Mouse (Mus musculus) embryonic facial prominence, embryonic 11.5 days (tissue): ENCODE measurements at regions not wholly inside any gene's neighbourhood (a gene's known extent, or its start where the extent isn't known, plus 50 kb on each side); places are given as distances from the start of the nearest gene placed in this dataset.

Experiments used
- ATAC-seq: fragments of 200-750 bp; cut with Nextera tagmentation; replicated peaks from 2 replicates; pipeline ENCODE4 v1.8.0; 2017; ENCODE audit warnings: low read depth; ENCODE audit not compliant: insufficient number of reproducible peaks, low FRiP score, low TSS enrichment
- DNase-seq: peaks from one replicate; pipeline ENCODE4 v3.0.0-alpha.2; 2015; ENCODE audit warnings: low spot score
- H3K27ac ChIP-seq: fragments of 300-500 bp; sonication (generic); replicated peaks from 2 replicates; pipeline ENCODE4 v1.5.1; 2014; ENCODE audit warnings: mild to moderate bottlenecking, low read depth, low read length, control low read depth
- H3K27me3 ChIP-seq: fragments of 300-500 bp; sonication (generic); 2 replicates; pipeline ENCODE4 v1.6.1; 2014; ENCODE audit warnings: mild to moderate bottlenecking, low read length, moderate library complexity, mixed read lengths; ENCODE audit not compliant: control insufficient read depth, insufficient read depth
- H3K36me3 ChIP-seq: fragments of 300-500 bp; sonication (generic); replicated peaks from 2 replicates; pipeline ENCODE4 v1.6.1; 2014; ENCODE audit warnings: low read depth, mild to moderate bottlenecking, low read length, moderate library complexity, mixed read lengths; ENCODE audit not compliant: control insufficient read depth, insufficient read depth
- H3K4me1 ChIP-seq: fragments of 300-500 bp; sonication (generic); 2 replicates; pipeline ENCODE4 v1.6.1; 2014; ENCODE audit warnings: low read length, mixed read lengths; ENCODE audit not compliant: control insufficient read depth, insufficient read depth
- H3K4me2 ChIP-seq: fragments of 300-500 bp; sonication (generic); 2 replicates; pipeline ENCODE4 v1.6.1; 2014; ENCODE audit warnings: low read depth, mild to moderate bottlenecking, control low read depth, low read length, moderate library complexity
- H3K4me3 ChIP-seq: fragments of 300-500 bp; sonication (generic); 2 replicates; pipeline ENCODE4 v1.5.1; 2014; ENCODE audit warnings: low read depth, low read length, control low read depth
- H3K9ac ChIP-seq: fragments of 300-500 bp; sonication (generic); replicated peaks from 2 replicates; pipeline ENCODE4 v1.6.1; 2014; ENCODE audit warnings: mild to moderate bottlenecking, control low read depth, low read length
- H3K9me3 ChIP-seq: fragments of 300-500 bp; sonication (generic); replicated peaks from 2 replicates; pipeline ENCODE4 v1.6.1; 2016; ENCODE audit warnings: mild to moderate bottlenecking, low read length, inconsistent platforms, mixed read lengths; ENCODE audit not compliant: control insufficient read depth
- WGBS: fragments of 180-500 bp; shearing (Covaris S2); extraction: QIAGEN DNeasy Blood & Tissue Kit; methylation state at CpG from one replicate; pipeline ENCODE4 v1.1.7; 2014; 5-methylcytosine and 5-hydroxymethylcytosine counted together

GRCm38 (mm10) chr14:76817189-76817772 lies 219.3 kb upstream of the Ccdc122 start:
- ATAC-seq (no peak), DNase-seq (no peak)
- Histone ChIP-seq H3K4me2 (no peak overlapping the region), H3K27me3 (no peaks in the 10 kb centered on the region), H3K9ac (no peak overlapping the region), H3K27ac (no peak overlapping the region), H3K36me3 (no peaks in the 10 kb centered on the region), H3K4me3 (no peak overlapping the region), H3K4me1 (no peaks in the 10 kb centered on the region; the same call in 1 of the 2 replicates), H3K9me3 (no peaks in the 10 kb centered on the region)
- 58% methylated on average over 5 of the region's 5 CpGs for WGBS

GRCm38 (mm10) chr14:76816666-76817065 lies 219.9 kb upstream of the Ccdc122 start:
- H3K4me2 ChIP-seq = no peak overlapping the region
- no peaks in the 10 kb centered on the region for H3K9me3 ChIP-seq
- no peaks in the 10 kb centered on the region for H3K36me3 ChIP-seq
- no peak overlapping the region for H3K27ac ChIP-seq
- H3K4me1 ChIP-seq = no peaks in the 10 kb centered on the region; the same call in 1 of the 2 replicates
- ATAC-seq (no peak), DNase-seq (no peak)
- no peaks in the 10 kb centered on the region for H3K27me3 ChIP-seq
- no peak overlapping the region for H3K9ac ChIP-seq
- no peak overlapping the region for H3K4me3 ChIP-seq
- WGBS = 88% methylated on average over 2 of the region's 2 CpGs

- no peaks in the 10 kb centered on the region for H3K36me3 ChIP-seq
- no peak for ATAC-seq
- no peak overlapping the region for H3K4me2 ChIP-seq
- no peak overlapping the region for H3K9ac ChIP-seq
- peak overlapping the region; percentile 38; the same call in 1 of the 2 replicates for H3K27ac ChIP-seq
- no peaks in the 10 kb centered on the region; the same call in 1 of the 2 replicates for H3K4me1 ChIP-seq
- no peak overlapping the region for H3K4me3 ChIP-seq
- H3K27me3 ChIP-seq = no peaks in the 10 kb centered on the region
- DNase-seq = no peak
- 59% methylated on average over 14 of the region's 14 CpGs for WGBS
- no peaks in the 10 kb centered on the region for H3K9me3 ChIP-seq
These were observed 224.3 kb upstream of the Ccdc122 start for GRCm38 (mm10) chr14:76812155-76812875.

GRCm38 (mm10) chr14:76810697-76811589 lies 225.6 kb upstream of the Ccdc122 start:
- H3K27ac ChIP-seq = peak overlapping the region; percentile 67
- 20% methylated on average over 21 of the region's 21 CpGs for WGBS
- ATAC-seq (peak; percentile 69), DNase-seq (peak; percentile 83)
- 0 out of 2 replicates have a peak overlapping the region, but pooled peaks have one; percentile 28 for H3K9ac ChIP-seq
- no peaks in the 10 kb centered on the region for H3K9me3 ChIP-seq
- H3K27me3 ChIP-seq = no peaks in the 10 kb centered on the region
- peak overlapping the region; percentile 27 for H3K4me2 ChIP-seq
- no peaks in the 10 kb centered on the region for H3K36me3 ChIP-seq
- H3K4me1 ChIP-seq = no peaks in the 10 kb centered on the region; the same call in 1 of the 2 replicates
- no peak overlapping the region for H3K4me3 ChIP-seq

GRCm38 (mm10) chr14:76810041-76810440 lies 226.5 kb upstream of the Ccdc122 start:
- Histone ChIP-seq H3K27me3 (no peaks in the 10 kb centered on the region), H3K4me2 (no peak overlapping the region), H3K4me1 (no peaks in the 10 kb centered on the region; the same call in none of the 2 replicates), H3K9me3 (no peaks in the 10 kb centered on the region), H3K36me3 (no peaks in the 10 kb centered on the region), H3K9ac (no peak overlapping the region), H3K4me3 (no peak overlapping the region), H3K27ac (no peak overlapping the region)
- no peak for DNase-seq
- WGBS = 89% methylated on average over 3 of the region's 3 CpGs
- no peak for ATAC-seq

- Histone ChIP-seq H3K4me2 (no peak overlapping the region), H3K4me3 (no peak overlapping the region), H3K27ac (no peak overlapping the region), H3K36me3 (no peaks in the 10 kb centered on the region), H3K9me3 (no peaks in the 10 kb centered on the region), H3K9ac (no peak overlapping the region), H3K4me1 (no peaks in the 10 kb centered on the region; the same call in none of the 2 replicates), H3K27me3 (no peaks in the 10 kb centered on the region)
- ATAC-seq = no peak
- 92% methylated on average over 7 of the region's 7 CpGs for WGBS
- DNase-seq = no peak
These were observed 227.2 kb upstream of the Ccdc122 start for GRCm38 (mm10) chr14:76809411-76809810.

GRCm38 (mm10) chr14:76805151-76805785 lies 231.3 kb upstream of the Ccdc122 start:
- DNase-seq (no peak), ATAC-seq (no peak)
- Histone ChIP-seq H3K9me3 (no peaks in the 10 kb centered on the region), H3K9ac (no peak overlapping the region), H3K4me1 (no peaks in the 10 kb centered on the region; the same call in 1 of the 2 replicates), H3K36me3 (no peaks in the 10 kb centered on the region), H3K27me3 (no peaks in the 10 kb centered on the region), H3K4me3 (no peak overlapping the region), H3K27ac (no peak overlapping the region), H3K4me2 (no peak overlapping the region)
- 51% methylated on average over 13 of the region's 13 CpGs for WGBS
